Mouse (Mus musculus): ENCODE results near the gene Gatad2a. TPM values are rescaled to one million over a fixed set of nuclear protein-coding genes. Genes with fewer than 3 reads are reported as not detected.

Gatad2a gene
- total and polyA plus RNA-seq, 3 experiments, result 24.7 to 36.4 (median 36.4) TPM

GRCm38 (mm10) chr8:69864180-69864579 is 132.0 kb downstream of the Gatad2a start:
- H3K79me2 ChIP-seq (replicated peaks; ENCODE audit: control insufficient read depth, insufficient read depth, low read length), result no peaks in the 10 kb centered on the region
- no peak overlapping the region for H3K9ac ChIP-seq (ENCODE audit: low read depth, low read length)
- WGBS, result 60% methylated on average over 5 of the region's 5 CpGs
- no peak for TF ChIP-seq POLR2A (IDR thresholded peaks at IDR 0.05; ENCODE audit: insufficient read depth, low read depth, low read length)
- TF ChIP-seq CTCF (IDR thresholded peaks at IDR 0.05), result no peak
- TF ChIP-seq EP300 (IDR thresholded peaks at IDR 0.05; ENCODE audit: insufficient read depth, low read depth, low read length), result no peak
- H3K27me3 ChIP-seq (ENCODE audit: control insufficient read depth, insufficient read depth, low read length), result no peaks in the 10 kb centered on the region
- no peak overlapping the region for H3K27ac ChIP-seq
- intact Hi-C loops (cut with DNase I), result no loop called here
- H3K4me3 ChIP-seq, result no peak overlapping the region
- peaks cover 2% of the 10 kb centered on the region; the same call in 1 of the 2 replicates for H3K4me1 ChIP-seq (ENCODE audit: control insufficient read depth, insufficient read depth, low read length)
- H3K36me3 ChIP-seq (ENCODE audit: control insufficient read depth, insufficient read depth, low read length), result no peaks in the 10 kb centered on the region
- DNase-seq, result no peak

GRCm38 (mm10) chr8:69863387-69864020 is 132.7 kb downstream of the Gatad2a start:
- H3K79me2 ChIP-seq (replicated peaks; ENCODE audit: control insufficient read depth, insufficient read depth, low read length), result no peaks in the 10 kb centered on the region
- H3K9ac ChIP-seq (ENCODE audit: low read depth, low read length), result no peak overlapping the region
- peak in 1 of 2 experiments; percentile 28 for DNase-seq
- no peaks in the 10 kb centered on the region for H3K27me3 ChIP-seq (ENCODE audit: control insufficient read depth, insufficient read depth, low read length)
- peaks cover 2% of the 10 kb centered on the region; the same call in 1 of the 2 replicates for H3K4me1 ChIP-seq (ENCODE audit: control insufficient read depth, insufficient read depth, low read length)
- H3K36me3 ChIP-seq (ENCODE audit: control insufficient read depth, insufficient read depth, low read length), result no peaks in the 10 kb centered on the region
- 51% methylated on average over 5 of the region's 5 CpGs for WGBS
- intact Hi-C loops (cut with DNase I), result no loop called here
- H3K4me3 ChIP-seq, result no peak overlapping the region
- no peak overlapping the region for H3K27ac ChIP-seq
- TF ChIP-seq CTCF (IDR thresholded peaks at IDR 0.05) (no peak), POLR2A (IDR thresholded peaks at IDR 0.05; ENCODE audit: insufficient read depth, low read depth, low read length) (no peak), EP300 (IDR thresholded peaks at IDR 0.05; ENCODE audit: insufficient read depth, low read depth, low read length) (no peak)

GRCm38 (mm10) chr8:69861251-69861650 is 134.9 kb downstream of the Gatad2a start:
- no peak overlapping the region for H3K27ac ChIP-seq
- 67% methylated on average over 2 of the region's 2 CpGs for WGBS
- intact Hi-C loops (cut with DNase I), result no loop called here
- DNase-seq, result no peak
- H3K4me3 ChIP-seq, result no peak overlapping the region
- no peaks in the 10 kb centered on the region for H3K36me3 ChIP-seq (ENCODE audit: control insufficient read depth, insufficient read depth, low read length)
- no peaks in the 10 kb centered on the region for H3K27me3 ChIP-seq (ENCODE audit: control insufficient read depth, insufficient read depth, low read length)
- no peak for TF ChIP-seq EP300 (IDR thresholded peaks at IDR 0.05; ENCODE audit: insufficient read depth, low read depth, low read length)
- TF ChIP-seq POLR2A (IDR thresholded peaks at IDR 0.05; ENCODE audit: insufficient read depth, low read depth, low read length), result no peak
- no peak for TF ChIP-seq CTCF (IDR thresholded peaks at IDR 0.05)
- no peaks in the 10 kb centered on the region for H3K4me1 ChIP-seq (ENCODE audit: control insufficient read depth, insufficient read depth, low read length)
- no peak overlapping the region for H3K9ac ChIP-seq (ENCODE audit: low read depth, low read length)
- H3K79me2 ChIP-seq (replicated peaks; ENCODE audit: control insufficient read depth, insufficient read depth, low read length), result no peaks in the 10 kb centered on the region

- intact Hi-C loops (cut with DNase I), result no loop called here
- no peaks in the 10 kb centered on the region for H3K79me2 ChIP-seq (replicated peaks; ENCODE audit: control insufficient read depth, insufficient read depth, low read length)
- WGBS, result 66% methylated on average over 4 of the region's 4 CpGs
- H3K27me3 ChIP-seq (ENCODE audit: control insufficient read depth, insufficient read depth, low read length), result no peaks in the 10 kb centered on the region
- no peak for DNase-seq
- TF ChIP-seq POLR2A (IDR thresholded peaks at IDR 0.05; ENCODE audit: insufficient read depth, low read depth, low read length), result no peak
- no peak for TF ChIP-seq EP300 (IDR thresholded peaks at IDR 0.05; ENCODE audit: insufficient read depth, low read depth, low read length)
- peak; percentile 38 for TF ChIP-seq CTCF (IDR thresholded peaks at IDR 0.05)
- no peaks in the 10 kb centered on the region for H3K36me3 ChIP-seq (ENCODE audit: control insufficient read depth, insufficient read depth, low read length)
- no peak overlapping the region for H3K4me3 ChIP-seq
- no peak overlapping the region for H3K9ac ChIP-seq (ENCODE audit: low read depth, low read length)
- H3K4me1 ChIP-seq (ENCODE audit: control insufficient read depth, insufficient read depth, low read length), result no peaks in the 10 kb centered on the region
- no peak overlapping the region for H3K27ac ChIP-seq
Measured at GRCm38 (mm10) chr8:69860807-69861206, 135.4 kb downstream of the Gatad2a start.

Other genes starting within 250 kb of the Gatad2a start
- gene Zfp963, start 246.4 kb downstream of the Gatad2a start, total RNA-seq (2021), result 1 to 10 TPM; 2.5 to 2.7 TPM
- 1.7 and 3.8 TPM in 2 replicates for gene Zfp963, start 246.4 kb downstream of the Gatad2a start, polyA plus RNA-seq (2012; rRNA removed)
- gene Gm20422, start 221.5 kb downstream of the Gatad2a start, total RNA-seq (2021), result 1 to 10 TPM in 1 of 2 experiments, under 1 TPM in 1; 0.47 to 2.1 TPM
- 0.64 TPM in 1 of 2 replicates, not detected in the other for gene Gm20422, start 221.5 kb downstream of the Gatad2a start, polyA plus RNA-seq (2012; rRNA removed)
- 10 to 100 TPM; 12.9 to 14.7 TPM for gene Atp13a1, start 205.2 kb downstream of the Gatad2a start, total RNA-seq (2021)
- 25.7 and 26.5 TPM in 2 replicates for gene Atp13a1, start 205.2 kb downstream of the Gatad2a start, polyA plus RNA-seq (2012; rRNA removed)
- 10 to 100 TPM; 15.6 to 16.1 TPM for gene Zfp866, start 205.2 kb downstream of the Gatad2a start, total RNA-seq (2021)
- gene Zfp866, start 205.2 kb downstream of the Gatad2a start, polyA plus RNA-seq (2012; rRNA removed), result 8.5 and 16.0 TPM in 2 replicates
- gene Gmip, start 187.7 kb downstream of the Gatad2a start, total RNA-seq (2021), result 1 to 10 TPM; 4.6 to 4.8 TPM
- gene Gmip, start 187.7 kb downstream of the Gatad2a start, polyA plus RNA-seq (2012; rRNA removed), result 6.6 and 10.9 TPM in 2 replicates
- gene Lpar2, start 174.0 kb downstream of the Gatad2a start, total RNA-seq (2021), result under 1 TPM; 0.18 to 0.25 TPM
- 0.32 and 0.53 TPM in 2 replicates for gene Lpar2, start 174.0 kb downstream of the Gatad2a start, polyA plus RNA-seq (2012; rRNA removed)
- under 1 TPM; 0.23 to 0.37 TPM for gene Pbx4, start 163.9 kb downstream of the Gatad2a start, total RNA-seq (2021)
- 0.61 and 0.68 TPM in 2 replicates for gene Pbx4, start 163.9 kb downstream of the Gatad2a start, polyA plus RNA-seq (2012; rRNA removed)
- gene Cilp2, start 108.7 kb downstream of the Gatad2a start, total RNA-seq (2021), result 1 to 10 TPM; 1.5 to 1.9 TPM
- 11.2 and 16.8 TPM in 2 replicates for gene Cilp2, start 108.7 kb downstream of the Gatad2a start, polyA plus RNA-seq (2012; rRNA removed)
- gene Tssk6, start 94.2 kb downstream of the Gatad2a start, total RNA-seq (2021), result under 1 TPM; 0.16 to 0.23 TPM
- gene Tssk6, start 94.2 kb downstream of the Gatad2a start, polyA plus RNA-seq (2012; rRNA removed), result 0.23 and 0.49 TPM in 2 replicates
- gene Ndufa13, start 93.8 kb downstream of the Gatad2a start, total RNA-seq (2021), result 100 to 1,000 TPM; 417 to 492 TPM
- gene Ndufa13, start 93.8 kb downstream of the Gatad2a start, polyA plus RNA-seq (2012; rRNA removed), result 443 and 488 TPM in 2 replicates
- gene Yjefn3, start 93.7 kb downstream of the Gatad2a start, total RNA-seq (2021), result 10 to 100 TPM; 13.3 to 16.8 TPM
- gene Yjefn3, start 93.7 kb downstream of the Gatad2a start, polyA plus RNA-seq (2012; rRNA removed), result 11.5 and 14.2 TPM in 2 replicates
- 10 to 100 TPM; 30.1 to 32.6 TPM for gene Mau2, start 46.4 kb upstream of the Gatad2a start, total RNA-seq (2021)
- gene Mau2, start 46.4 kb upstream of the Gatad2a start, polyA plus RNA-seq (2012; rRNA removed), result 33.2 and 46.9 TPM in 2 replicates
- gene Sugp1, start 46.4 kb upstream of the Gatad2a start, total RNA-seq (2021), result 10 to 100 TPM; 15.8 to 19.6 TPM
- 6.7 and 10.6 TPM in 2 replicates for gene Sugp1, start 46.4 kb upstream of the Gatad2a start, polyA plus RNA-seq (2012; rRNA removed)
- gene Tm6sf2, start 76.5 kb upstream of the Gatad2a start, total RNA-seq (2021), result under 1 TPM; 0.64 to 0.94 TPM
- gene Tm6sf2, start 76.5 kb upstream of the Gatad2a start, polyA plus RNA-seq (2012; rRNA removed), result 2.7 and 3.1 TPM in 2 replicates
- gene Hapln4, start 87.1 kb upstream of the Gatad2a start, total RNA-seq (2021), result under 1 TPM in 1 of 2 experiments, not detected in 1; 0.10 TPM
- 0.15 and 0.16 TPM in 2 replicates for gene Hapln4, start 87.1 kb upstream of the Gatad2a start, polyA plus RNA-seq (2012; rRNA removed)
- under 1 TPM in 1 of 2 experiments, not detected in 1; 0.02 TPM for gene Ncan, start 124.5 kb upstream of the Gatad2a start, total RNA-seq (2021)
- gene Ncan, start 124.5 kb upstream of the Gatad2a start, polyA plus RNA-seq (2012; rRNA removed), result 0.08 and 0.18 TPM in 2 replicates
- gene Nr2c2ap, start 134.9 kb upstream of the Gatad2a start, total RNA-seq (2021), result 1 to 10 TPM; 5.5 to 7.6 TPM
- gene Nr2c2ap, start 134.9 kb upstream of the Gatad2a start, polyA plus RNA-seq (2012; rRNA removed), result 7.0 and 10.7 TPM in 2 replicates
- 10 to 100 TPM; 18.1 to 18.6 TPM for gene Rfxank, start 142.8 kb upstream of the Gatad2a start, total RNA-seq (2021)
- gene Rfxank, start 142.8 kb upstream of the Gatad2a start, polyA plus RNA-seq (2012; rRNA removed), result 30.9 and 41.5 TPM in 2 replicates
- 10 to 100 TPM; 22.6 to 23.7 TPM for gene Borcs8, start 143.1 kb upstream of the Gatad2a start, total RNA-seq (2021)
- gene Borcs8, start 143.1 kb upstream of the Gatad2a start, polyA plus RNA-seq (2012; rRNA removed), result 45.3 and 46.6 TPM in 2 replicates
- gene Mef2b, start 143.3 kb upstream of the Gatad2a start, total RNA-seq (2021), result under 1 TPM; 0.25 to 0.44 TPM
- 0.27 and 0.38 TPM in 2 replicates for gene Mef2b, start 143.3 kb upstream of the Gatad2a start, polyA plus RNA-seq (2012; rRNA removed)
- 100 to 1,000 TPM in 1 of 2 experiments, 10 to 100 TPM in 1; 93.6 to 108 TPM for gene Tmem161a, start 176.0 kb upstream of the Gatad2a start, total RNA-seq (2021)
- 134 and 145 TPM in 2 replicates for gene Tmem161a, start 176.0 kb upstream of the Gatad2a start, polyA plus RNA-seq (2012; rRNA removed)
- gene Slc25a42, start 215.9 kb upstream of the Gatad2a start, total RNA-seq (2021), result 10 to 100 TPM; 49.6 to 51.6 TPM
- gene Slc25a42, start 215.9 kb upstream of the Gatad2a start, polyA plus RNA-seq (2012; rRNA removed), result 111 and 128 TPM in 2 replicates
- gene Sugp2, start 237.8 kb upstream of the Gatad2a start, total RNA-seq (2021), result 10 to 100 TPM; 34.3 to 38.0 TPM
- gene Sugp2, start 237.8 kb upstream of the Gatad2a start, polyA plus RNA-seq (2012; rRNA removed), result 27.8 and 31.4 TPM in 2 replicates
- gene Armc6, start 238.1 kb upstream of the Gatad2a start, total RNA-seq (2021), result 1 to 10 TPM; 7.0 to 8.4 TPM
- gene Armc6, start 238.1 kb upstream of the Gatad2a start, polyA plus RNA-seq (2012; rRNA removed), result 9.4 and 16.0 TPM in 2 replicates